Comparison of ENCODE assay signal across 8 mouse cellular contexts in genomic region chr3:67373872-67374271, GRCm38 (mm10). TPM values are rescaled to one million over a fixed set of nuclear protein-coding genes. Genes with fewer than 3 reads are reported as not detected.
A peak's percentile ranks its signal among the peaks of the same experiment; 100 is the strongest.
DNase-seq lines count a peak whose midpoint lies in the region; ATAC-seq and TF ChIP-seq lines count a peak whose summit lies in the region.

Gene Mlf1, plus strand, starts transcription at chr3:67374097.

- peaks cover 8% of the 10 kb centered on the region for H3K27me3 ChIP-seq in lung, embryonic 14.5 days (ENCODE audit: insufficient read depth, low read length)

- peak; percentile 100 for ATAC-seq in frontal cortex, adult (ENCODE audit: low TSS enrichment)
- peak; percentile 96 to 99 for ATAC-seq in hematopoietic stem cell, adult 5-6 weeks (replicated peaks in 1 of 2; ENCODE audit: insufficient read depth in 1 of 2, low FRiP score in 2 of 2, low TSS enrichment in 1 of 2, low read depth in 1 of 2, poor library complexity in 2 of 2, severe bottlenecking in 2 of 2)
- ATAC-seq in lung, embryonic 14.5 days (ENCODE audit: insufficient read depth): peak; percentile 98

- no peaks in the 10 kb centered on the region for H3K9me3 ChIP-seq in lung, embryonic 14.5 days (ENCODE audit: low read depth, low read length)

- WGBS in lung, embryonic 14.5 days: under 1% methylated on average over 35 of the region's 35 CpGs
- WGBS in olfactory bulb, adult 2 months: under 1% methylated on average over 35 of the region's 35 CpGs

- no peak for TF ChIP-seq CTCF in lung, embryonic 14.5 days (IDR thresholded peaks at IDR 0.05; ENCODE audit: low read depth)
- TF ChIP-seq CTCF in olfactory bulb, adult 2 months (IDR thresholded peaks at IDR 0.05; ENCODE audit: insufficient read depth, low read depth, low read length): no peak; the same call in 1 of the 2 replicates

- no peaks in the 10 kb centered on the region for H3K4me1 ChIP-seq in lung, embryonic 14.5 days (ENCODE audit: insufficient read depth)
- H3K4me1 ChIP-seq in olfactory bulb, adult 2 months (ENCODE audit: control insufficient read depth, insufficient read depth, low read length): peaks cover 5% of the 10 kb centered on the region; the same call in 1 of the 2 replicates

- no peak within 1 kb of the TSS for H3K27ac ChIP-seq in lung, embryonic 14.5 days (ENCODE audit: low read depth)
- no peak within 1 kb of the TSS for H3K27ac ChIP-seq in olfactory bulb, adult 2 months (ENCODE audit: insufficient read depth, low read depth, low read length)

- H3K36me3 ChIP-seq in lung, embryonic 14.5 days (ENCODE audit: insufficient read depth): no peaks in the 10 kb centered on the region

- DNase-seq in MEL-GATA-1-ER (ENCODE audit: extremely low read depth, low read depth): peak; percentile 82
- peak; percentile 82 for DNase-seq in cerebellum, adult 9-10 months
- DNase-seq in layer of hippocampus, adult 8-10 months (ENCODE audit: low spot score in 2 of 2): peak; percentile 87 to 88
- peak; percentile 95 for DNase-seq in lung, embryonic 14.5 days
- peak; percentile 60 to 67 for DNase-seq in thymus, adult 18-20 months

- TF ChIP-seq POLR2A in olfactory bulb, adult 2 months (IDR thresholded peaks at IDR 0.05; ENCODE audit: insufficient read depth, low read depth, low read length): 0 out of 2 replicates have a peak, but pooled peaks have one; percentile 24

- H3K9ac ChIP-seq in lung, embryonic 14.5 days: peak within 1 kb of the TSS; percentile 36

- peak within 1 kb of the TSS; percentile 44 for H3K4me3 ChIP-seq in lung, embryonic 14.5 days (ENCODE audit: low read depth, low read length)
- H3K4me3 ChIP-seq in olfactory bulb, adult 2 months (ENCODE audit: insufficient read depth, low read depth, low read length): peak within 1 kb of the TSS; percentile 64

- peak within 1 kb of the TSS; percentile 82 for H3K4me2 ChIP-seq in lung, embryonic 14.5 days

RNA-seq across cellular contexts. Expression of gene Mlf1, which starts in this region (rescaled TPM):
- total RNA-seq in hematopoietic stem cell, adult 5-6 weeks (2017): 0.55 and 2.2 TPM in 2 replicates
- 1 to 10 TPM in 1 of 4 experiments, under 1 TPM in 3; 0.58 to 1.1 (median 0.88) TPM for total RNA-seq in layer of hippocampus, adult 8-10 months (2022)
- polyA plus RNA-seq in lung, embryonic 14.5 days (2014; fragmentation: Nextera tagmentation; extraction: Ambion mirVana): 17.1 and 23.6 TPM in 2 replicates
- not detected in 2 replicates for polyA plus RNA-seq in olfactory bulb, adult 2 months (2012; ENCODE audit: insufficient read depth, insufficient read length, low replicate concordance, missing spikeins)

Comparison
In these comparisons a context has a peak if more than half of its experiments do, and no peak if none do; other contexts are left out.
1. RNA of gene Mlf1 (polyA plus RNA-seq): 17.1 to 23.6 TPM in lung, embryonic 14.5 days; not detected in olfactory bulb, adult 2 months; every median in the first group is over 10 times any median in the second.
2. Peak in every context shown above with its lines, with median percentiles within 50 percentile points of each other: DNase-seq and ATAC-seq.